Mouse (Mus musculus) spleen, adult 2 months (tissue): ENCODE data around the gene Epdr1. TPM values are rescaled to one million over a fixed set of nuclear protein-coding genes. Genes with fewer than 3 reads are reported as not detected.

Experiments used
- DNase-seq, 2 experiments: peaks; one replicate each; pipeline versions ENCODE4 v3.0.0 to v3.0.0-alpha.2; 2012 to 2021; ENCODE audit warnings: low spot score in 2 of 2, low read depth in 1 of 2
- H3K27ac ChIP-seq: fragments of 200-500 bp; 2 replicates; pipeline ENCODE4 v1.5.1; 2012; ENCODE audit warnings: low read length, inconsistent platforms; ENCODE audit not compliant: insufficient read depth
- H3K27me3 ChIP-seq: fragments of 200-500 bp; 2 replicates; pipeline ENCODE4 v1.6.1; 2012; ENCODE audit warnings: mild to moderate bottlenecking, moderate library complexity, low read length, inconsistent platforms; ENCODE audit not compliant: control insufficient read depth, insufficient read depth
- H3K36me3 ChIP-seq: fragments of 200-500 bp; 2 replicates; pipeline ENCODE4 v1.6.1; 2012; ENCODE audit warnings: mild to moderate bottlenecking, low read length, inconsistent platforms; ENCODE audit not compliant: control insufficient read depth, insufficient read depth
- H3K4me1 ChIP-seq: fragments of 200-500 bp; 2 replicates; pipeline ENCODE4 v1.6.1; 2011; ENCODE audit warnings: inconsistent platforms; ENCODE audit not compliant: control insufficient read depth, insufficient read depth, insufficient read length
- H3K4me3 ChIP-seq: fragments of 200-500 bp; 2 replicates; pipeline ENCODE4 v1.5.1; 2011; ENCODE audit warnings: mild to moderate bottlenecking, inconsistent platforms; ENCODE audit not compliant: insufficient read depth, insufficient read length; ENCODE audit errors: extremely low read depth
- CTCF ChIP-seq: fragments of 200-500 bp; IDR thresholded peaks from 2 replicates; pipeline ENCODE4 v1.5.1; 2011; ENCODE audit warnings: mild to moderate bottlenecking, inconsistent platforms; ENCODE audit not compliant: insufficient read depth, insufficient read length, insufficient replicate concordance; ENCODE audit errors: extremely low read depth
- POLR2A ChIP-seq: fragments of 200-500 bp; IDR thresholded peaks from 2 replicates; pipeline ENCODE4 v1.6.1; 2011; ENCODE audit warnings: low read depth, low read length, inconsistent platforms
- WGBS: fragments of 180-500 bp; shearing (Covaris S2); methylation state at CpG from one replicate; pipeline ENCODE4 v1.1.7; 2018; 5-methylcytosine and 5-hydroxymethylcytosine counted together
- polyA plus RNA-seq: library from polyadenylated mRNA; depleted of rRNA; stranded (reverse); fragments of >200 nt; gene quantifications from 2 replicates; pipeline ENCODE4 v1.2.3, GENCODE M21; 2012

Gene Epdr1
- polyA plus RNA-seq, 1 experiment, result 6.5 TPM

DNA sequence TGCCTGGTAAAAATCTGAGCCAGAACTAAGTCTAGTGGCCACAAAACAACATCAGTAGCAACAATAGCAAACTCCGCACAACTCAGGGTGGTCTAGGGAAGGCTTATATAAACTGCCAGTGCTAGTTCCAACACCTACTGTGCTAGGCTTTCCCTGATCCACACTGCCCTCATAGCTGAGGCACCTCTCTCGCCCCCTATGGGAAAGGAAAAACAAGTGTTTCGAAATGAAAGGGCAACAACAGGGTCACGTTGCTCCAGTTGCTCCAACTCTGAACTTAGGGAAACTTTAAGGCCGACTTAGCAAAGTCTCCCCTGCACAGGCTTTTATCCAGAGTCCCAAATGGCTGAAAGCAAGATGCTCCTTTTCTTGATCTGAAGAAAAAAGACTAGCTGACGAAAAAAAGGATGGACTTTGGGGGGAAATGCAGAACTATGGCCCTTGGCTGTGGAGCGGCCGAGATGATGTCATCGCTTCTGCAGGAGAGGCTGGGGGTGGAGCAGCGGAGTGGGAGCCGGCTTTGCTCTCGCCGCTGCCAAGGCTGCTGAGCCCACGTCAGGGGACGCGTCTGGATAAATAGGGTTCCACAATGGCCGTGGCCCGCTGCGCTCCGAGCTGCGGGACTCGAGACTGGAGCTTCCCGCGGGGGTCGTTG is 3.0 kb upstream of the Epdr1 start, which contains the start of gene Sfrp4:
TSS of gene Sfrp4 (plus strand) at position 532 of the 655 bp plus-strand sequence.
- H3K4me3 ChIP-seq, result peak within 1 kb of the TSS; percentile 0; the same call in 1 of the 2 replicates
- DNase-seq, result no peak
- no peaks in the 10 kb centered on the region for H3K36me3 ChIP-seq
- no peaks in the 10 kb centered on the region; the same call in 1 of the 2 replicates for H3K4me1 ChIP-seq
- H3K27me3 ChIP-seq, result peaks cover 7% of the 10 kb centered on the region
- WGBS, result 7% methylated on average over 25 of the region's 25 CpGs
- H3K27ac ChIP-seq, result no peak within 1 kb of the TSS
- no peak for TF ChIP-seq POLR2A
- no peak for TF ChIP-seq CTCF

DNA sequence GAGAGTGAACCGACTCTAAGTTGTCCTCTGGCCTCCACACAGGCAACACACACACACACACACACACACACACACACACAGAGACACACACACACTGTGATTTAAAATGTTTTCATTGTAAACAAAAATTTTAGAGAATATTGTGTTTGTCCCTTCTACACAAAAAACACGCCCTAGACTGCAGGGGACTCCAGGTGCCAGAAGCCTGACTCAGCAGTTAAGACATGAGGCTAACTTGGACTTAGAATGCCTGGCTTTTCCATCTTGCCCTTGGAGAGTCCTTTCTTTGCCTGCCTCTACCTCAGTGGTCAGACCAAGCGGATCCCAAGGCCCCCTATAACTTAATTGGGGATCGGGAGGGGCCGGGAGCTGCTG is 899 bp downstream of the Epdr1 start:
- Histone ChIP-seq H3K4me3 (peak overlapping the region; percentile 47; the same call in 1 of the 2 replicates), H3K27me3 (peaks cover 6% of the 10 kb centered on the region), H3K4me1 (no peaks in the 10 kb centered on the region; the same call in 1 of the 2 replicates), H3K27ac (peak overlapping the region; percentile 16; the same call in 1 of the 2 replicates), H3K36me3 (no peaks in the 10 kb centered on the region)
- DNase-seq, result no peak
- WGBS, result 30% methylated on average over 5 of the region's 5 CpGs
- TF ChIP-seq POLR2A (no peak), CTCF (no peak)

DNA sequence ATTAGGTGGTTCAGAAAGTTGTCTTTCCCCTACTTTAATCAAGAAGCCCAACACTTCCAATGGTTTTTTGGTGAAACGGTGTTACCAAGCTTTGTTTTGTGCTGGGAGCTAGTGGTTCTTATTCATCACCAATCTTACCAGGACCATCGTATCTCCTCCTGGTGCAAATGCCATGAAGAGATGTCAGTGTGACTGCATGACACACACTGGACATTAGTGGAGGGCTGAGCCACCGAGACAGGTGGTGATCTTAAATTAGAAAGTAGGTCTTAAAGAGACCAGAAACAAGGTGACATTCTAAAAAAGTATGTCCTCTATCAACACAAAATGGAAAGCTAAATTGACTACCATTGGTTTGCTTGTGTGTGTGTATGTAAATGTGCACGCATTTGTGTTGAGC is 1.6 kb downstream of the Epdr1 start:
- 88% methylated on average over 4 of the region's 4 CpGs for WGBS
- Histone ChIP-seq H3K4me3 (no peak overlapping the region), H3K27me3 (peaks cover 6% of the 10 kb centered on the region), H3K36me3 (no peaks in the 10 kb centered on the region), H3K4me1 (no peaks in the 10 kb centered on the region; the same call in 1 of the 2 replicates), H3K27ac (no peak overlapping the region)
- DNase-seq, result no peak
- TF ChIP-seq POLR2A (no peak), CTCF (no peak)

DNA sequence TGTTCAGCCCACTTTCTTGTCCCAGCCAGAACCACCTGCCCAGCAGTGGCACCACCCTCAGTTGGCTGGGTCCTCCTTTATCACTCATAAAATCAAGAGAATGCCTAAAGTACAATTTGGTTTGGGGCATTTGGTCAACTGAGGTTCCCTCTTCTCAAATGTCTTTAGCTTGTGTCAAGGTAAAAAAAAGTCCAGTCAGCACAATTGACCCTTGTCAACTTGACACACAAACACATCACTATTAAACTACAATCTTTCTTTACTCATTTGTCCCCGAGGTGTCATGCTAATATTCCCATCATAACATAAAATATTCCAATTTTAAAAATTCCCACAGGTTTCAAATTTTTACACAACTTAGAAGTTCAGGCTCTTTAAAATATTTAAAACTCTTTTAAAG is 5.4 kb downstream of the Epdr1 start:
- 82% methylated on average over 1 of the region's 1 CpGs for WGBS

DNA sequence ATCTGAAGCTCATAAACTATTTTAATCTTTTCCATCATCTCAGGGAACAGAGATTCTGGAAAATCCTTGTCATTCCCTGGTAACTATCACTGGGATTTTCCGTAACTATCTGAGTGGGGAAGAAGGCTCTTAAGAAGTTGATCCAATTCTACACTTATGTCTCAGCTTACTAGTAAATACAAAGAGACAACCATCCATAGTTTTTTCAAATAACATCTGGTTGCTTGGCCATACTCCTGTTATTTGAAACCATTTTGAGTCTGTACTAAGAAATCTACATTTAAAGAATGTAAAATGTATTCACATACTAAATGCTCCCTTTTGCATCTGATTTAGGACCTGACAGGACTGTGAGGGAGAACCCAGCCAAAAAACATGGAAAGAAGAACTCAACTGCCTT is 6.3 kb downstream of the Epdr1 start:
- no peaks in the 10 kb centered on the region for H3K27me3 ChIP-seq
- H3K4me3 ChIP-seq, result no peak overlapping the region
- no peaks in the 10 kb centered on the region for H3K4me1 ChIP-seq
- TF ChIP-seq CTCF, result no peak
- no peak for TF ChIP-seq POLR2A
- DNase-seq, result no peak
- 91% methylated on average over 1 of the region's 1 CpGs for WGBS
- H3K27ac ChIP-seq, result no peak overlapping the region
- H3K36me3 ChIP-seq, result no peaks in the 10 kb centered on the region

More for the DNA sequence above, 5.4 kb downstream of the Epdr1 start:
- DNase-seq, result no peak
- TF ChIP-seq CTCF, result no peak
- TF ChIP-seq POLR2A, result no peak
- no peaks in the 10 kb centered on the region for H3K36me3 ChIP-seq
- peaks cover 3% of the 10 kb centered on the region for H3K27me3 ChIP-seq
- H3K4me1 ChIP-seq, result no peaks in the 10 kb centered on the region; the same call in 1 of the 2 replicates
- no peak overlapping the region for H3K4me3 ChIP-seq
- no peak overlapping the region for H3K27ac ChIP-seq

DNA sequence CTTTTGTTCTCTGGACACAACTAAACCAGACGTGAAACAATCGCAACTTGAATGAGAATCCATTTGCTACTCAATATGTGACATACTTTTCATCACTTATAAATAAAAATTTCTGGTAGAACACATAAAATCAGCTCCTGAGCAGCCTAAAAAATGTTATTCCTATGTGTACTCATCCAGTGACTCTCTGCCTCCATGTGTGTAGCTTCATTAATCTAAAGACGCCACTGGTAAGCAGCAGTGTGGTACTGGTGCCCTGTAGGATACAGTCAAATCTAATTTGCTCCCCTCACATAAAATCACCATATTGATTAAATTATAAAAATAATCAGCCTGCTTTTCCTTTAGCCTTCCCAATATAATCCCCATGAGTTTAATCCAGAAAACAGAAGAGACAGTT is 6.8 kb downstream of the Epdr1 start:
- no peak for DNase-seq
- Histone ChIP-seq H3K27me3 (no peaks in the 10 kb centered on the region), H3K27ac (no peak overlapping the region), H3K36me3 (no peaks in the 10 kb centered on the region), H3K4me1 (no peaks in the 10 kb centered on the region), H3K4me3 (no peak overlapping the region)
- TF ChIP-seq POLR2A (no peak), CTCF (no peak)
- 93% methylated on average over 3 of the region's 3 CpGs for WGBS

DNA sequence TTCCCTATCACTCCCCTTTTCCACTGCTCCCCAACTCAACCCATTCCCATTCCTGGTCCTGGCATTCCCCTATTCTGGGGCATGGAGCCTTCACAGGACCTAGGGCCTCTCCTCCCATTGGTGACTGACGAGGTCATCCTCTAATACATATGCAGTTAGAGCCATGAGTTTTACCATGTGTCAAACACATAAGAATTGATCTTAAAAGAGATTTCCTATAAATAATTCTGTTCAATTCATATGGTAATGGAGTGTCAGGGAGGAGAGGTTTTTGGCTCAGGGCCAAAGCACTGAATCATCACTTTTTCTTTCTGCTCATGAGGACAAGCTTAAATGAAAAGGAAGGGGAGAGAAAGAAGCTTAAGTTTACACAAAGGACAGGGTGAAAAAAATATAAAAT is 7.4 kb downstream of the Epdr1 start:
- no peak for DNase-seq
- no peaks in the 10 kb centered on the region for H3K36me3 ChIP-seq
- no peaks in the 10 kb centered on the region for H3K27me3 ChIP-seq
- no peak for TF ChIP-seq CTCF
- TF ChIP-seq POLR2A, result no peak
- no peaks in the 10 kb centered on the region for H3K4me1 ChIP-seq
- H3K27ac ChIP-seq, result no peak overlapping the region
- WGBS, result 93% methylated on average over 1 of the region's 1 CpGs
- no peak overlapping the region for H3K4me3 ChIP-seq
